Mouse (Mus musculus): ENCODE results near the gene Hist1h2bm. TPM values are rescaled to one million over a fixed set of nuclear protein-coding genes. Genes with fewer than 3 reads are reported as not detected.
"Not testable (repeated sequence)": the region's sequence is repeated elsewhere in the genome, so short reads cannot be mapped to it uniquely, and the experiment has no call there.

Gene Hist1h2bm
- polyA plus RNA-seq, 1 experiment from 2014 or later: 2.1 TPM

DNA sequence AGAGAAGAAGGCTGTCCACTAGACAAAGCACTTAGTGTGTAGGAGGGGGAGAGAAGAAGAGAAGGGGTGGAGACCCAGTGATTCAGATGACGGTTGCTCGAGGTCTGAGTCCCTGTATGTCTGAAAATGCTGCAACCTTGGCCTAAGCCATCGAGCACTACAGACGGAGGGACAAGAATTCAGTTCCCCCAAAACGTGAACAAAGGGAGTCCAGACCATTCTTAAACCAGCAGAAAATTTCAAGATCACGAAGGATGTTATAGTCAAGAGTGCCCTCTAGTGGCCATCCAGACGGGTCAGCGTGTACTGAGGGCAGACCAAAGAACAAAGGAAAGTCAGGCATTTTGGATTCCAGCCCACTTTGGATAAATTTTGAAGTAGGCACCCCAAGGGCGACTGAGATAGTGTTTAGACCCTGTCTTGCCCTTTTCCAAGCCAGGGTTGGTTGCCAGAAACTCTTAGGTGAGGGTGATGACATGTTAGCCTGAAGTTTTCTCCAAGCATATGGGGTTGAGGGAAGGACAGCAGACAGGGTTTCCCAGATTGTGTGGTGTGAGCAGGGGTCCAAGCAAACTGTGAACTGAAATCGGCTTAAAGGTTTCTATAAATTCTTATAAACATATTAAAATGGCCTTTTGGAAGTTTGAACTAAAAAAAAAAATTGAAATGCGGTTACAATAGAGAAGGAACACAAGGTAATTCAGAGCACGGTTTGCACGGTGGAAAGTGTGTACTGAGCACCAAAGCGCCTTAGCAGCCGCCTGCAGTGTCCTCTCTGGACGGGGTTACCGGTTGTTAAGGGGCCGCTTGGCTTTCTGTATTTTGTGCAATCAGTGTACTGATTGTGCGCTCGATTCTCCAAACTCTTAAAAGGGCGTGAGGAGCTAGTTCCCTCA is 12.4 kb downstream of the Hist1h2bm start:
- H3K4me2 ChIP-seq (replicated peaks): peak overlapping the region; percentile 59
- H3K4me1 ChIP-seq: peaks cover 26% of the 10 kb centered on the region
- peak overlapping the region; percentile 62 for H3K4me3 ChIP-seq
- no peaks in the 10 kb centered on the region for H3K36me3 ChIP-seq
- peak overlapping the region; percentile 99 for H3K27ac ChIP-seq (replicated peaks)
- H3K9me3 ChIP-seq: no peaks in the 10 kb centered on the region
- peak; percentile 84 for ATAC-seq (replicated peaks)
- H3K9ac ChIP-seq (replicated peaks): peak overlapping the region; percentile 70
- H3K27me3 ChIP-seq: no peaks in the 10 kb centered on the region
- WGBS: under 1% methylated on average over 21 of the region's 21 CpGs

DNA sequence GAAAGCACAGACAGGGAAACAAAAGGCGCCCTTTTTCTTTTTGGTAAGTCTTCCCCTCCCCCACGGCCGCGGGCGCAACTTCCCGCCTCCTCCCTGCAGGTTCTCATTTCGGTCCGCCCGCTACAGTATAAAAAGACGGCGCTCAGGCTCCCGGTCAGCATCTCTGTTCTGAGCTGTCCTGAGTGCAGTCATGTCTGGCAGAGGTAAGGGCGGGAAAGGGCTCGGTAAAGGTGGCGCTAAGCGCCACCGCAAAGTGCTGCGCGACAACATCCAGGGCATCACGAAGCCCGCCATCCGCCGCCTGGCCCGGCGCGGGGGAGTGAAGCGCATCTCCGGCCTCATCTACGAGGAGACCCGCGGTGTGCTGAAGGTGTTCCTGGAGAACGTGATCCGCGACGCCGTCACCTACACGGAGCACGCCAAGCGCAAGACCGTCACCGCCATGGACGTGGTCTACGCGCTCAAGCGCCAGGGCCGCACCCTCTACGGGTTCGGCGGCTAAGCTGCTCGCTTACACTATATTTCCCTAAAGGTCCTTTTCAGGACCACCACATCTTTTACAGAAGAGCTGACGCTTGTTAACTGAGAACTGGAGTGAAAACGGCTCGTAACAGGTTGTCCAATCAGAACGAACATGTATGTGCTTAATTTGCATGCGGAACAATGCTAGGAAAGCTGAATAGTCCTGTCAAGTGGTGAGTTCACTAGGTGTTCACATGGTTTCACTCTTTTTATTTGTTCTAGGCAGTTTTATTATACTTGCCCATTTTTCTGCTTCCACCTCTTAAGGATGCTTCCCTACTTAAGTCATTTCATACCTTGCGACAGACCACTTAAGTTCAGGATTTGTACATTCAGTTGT is 13.3 kb downstream of the Hist1h2bm start, which contains the start of gene Hist1h4j:
Gene Hist1h4j, plus strand, starts transcription at position 159 of the 862 bp plus-strand sequence.
- peak within 1 kb of the TSS; percentile 70 for H3K9ac ChIP-seq (replicated peaks)
- not testable (repeated sequence) for H3K36me3 ChIP-seq, H3K27me3 ChIP-seq, H3K9me3 ChIP-seq
- peak within 1 kb of the TSS; percentile 59 for H3K4me2 ChIP-seq (replicated peaks)
- H3K27ac ChIP-seq (replicated peaks): peak within 1 kb of the TSS; percentile 99
- peak; percentile 90 for ATAC-seq (replicated peaks)
- H3K4me1 ChIP-seq: peaks cover 26% of the 10 kb centered on the region
- WGBS: under 1% methylated on average over 50 of the region's 56 CpGs
- H3K4me3 ChIP-seq: peak within 1 kb of the TSS; percentile 62

DNA sequence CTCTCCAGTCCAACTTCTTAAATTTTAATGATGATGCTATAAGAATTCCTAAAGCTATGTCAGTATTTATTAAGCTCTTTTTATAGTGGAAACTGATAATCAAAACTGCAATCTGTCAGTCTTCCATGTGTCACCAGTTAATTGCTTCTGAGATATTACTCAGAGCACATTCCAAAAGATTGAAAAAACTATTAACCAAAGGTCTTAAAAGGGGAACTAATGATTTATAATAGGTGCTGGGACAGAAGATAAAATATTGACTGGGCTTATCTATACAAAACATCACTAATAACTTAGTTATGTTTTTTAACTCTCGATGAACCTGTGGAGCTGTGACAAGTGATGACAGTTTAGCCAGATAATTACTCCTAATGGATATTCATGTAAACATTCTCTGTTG is 23.2 kb downstream of the Hist1h2bm start:
- ATAC-seq (replicated peaks): no peak
- Histone ChIP-seq H3K36me3 (no peaks in the 10 kb centered on the region), H3K4me3 (no peak overlapping the region), H3K27me3 (no peaks in the 10 kb centered on the region), H3K4me2 (replicated peaks) (no peak overlapping the region), H3K4me1 (peaks cover 22% of the 10 kb centered on the region), H3K9ac (replicated peaks) (no peak overlapping the region), H3K9me3 (no peaks in the 10 kb centered on the region), H3K27ac (replicated peaks) (no peak overlapping the region)
- WGBS: 94% methylated on average over 1 of the region's 1 CpGs

DNA sequence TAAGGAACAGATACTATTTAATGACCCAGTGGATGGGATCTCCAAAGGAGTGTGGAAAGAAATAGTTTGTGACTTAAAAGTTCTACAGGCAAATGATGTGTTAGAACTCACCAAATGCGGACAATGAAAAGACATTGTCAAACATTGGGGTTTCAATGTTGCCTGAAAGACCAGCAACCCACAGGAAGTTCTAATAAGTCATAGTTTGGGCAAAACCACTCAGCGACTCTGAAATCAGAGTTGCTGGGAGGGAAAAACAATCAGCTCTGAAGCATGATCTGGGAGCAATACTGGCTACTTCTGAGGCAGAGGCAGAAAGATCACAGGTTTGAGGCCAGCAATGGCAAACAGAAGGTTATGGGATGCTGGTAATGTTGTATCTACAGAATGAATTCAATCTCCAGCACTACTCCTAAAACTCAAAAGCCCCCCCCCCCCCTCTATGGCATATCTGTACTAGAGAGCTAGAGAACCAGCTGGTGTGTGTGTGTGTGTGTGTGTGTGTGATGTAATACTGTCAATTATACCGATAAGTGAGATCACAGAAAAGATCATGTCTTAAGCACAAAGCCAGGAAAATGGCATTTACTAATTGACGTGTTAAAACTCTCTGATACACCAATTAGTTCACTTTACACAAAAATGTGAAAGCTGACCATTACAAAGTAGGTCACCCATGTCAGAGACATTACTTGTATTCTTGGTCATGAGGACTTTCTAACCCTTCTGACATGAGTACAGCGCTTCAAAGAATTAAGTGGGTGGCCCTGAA is 27.7 kb downstream of the Hist1h2bm start:
- Histone ChIP-seq H3K9ac (replicated peaks) (peak overlapping the region; percentile 57), H3K4me2 (replicated peaks) (peak overlapping the region; percentile 86), H3K36me3 (no peaks in the 10 kb centered on the region), H3K27me3 (no peaks in the 10 kb centered on the region), H3K4me1 (peaks cover 40% of the 10 kb centered on the region), H3K9me3 (no peaks in the 10 kb centered on the region), H3K4me3 (peak overlapping the region; percentile 52), H3K27ac (replicated peaks) (peak overlapping the region; percentile 97)
- WGBS: 3% methylated on average over 5 of the region's 5 CpGs
- no peak for ATAC-seq (replicated peaks)

DNA sequence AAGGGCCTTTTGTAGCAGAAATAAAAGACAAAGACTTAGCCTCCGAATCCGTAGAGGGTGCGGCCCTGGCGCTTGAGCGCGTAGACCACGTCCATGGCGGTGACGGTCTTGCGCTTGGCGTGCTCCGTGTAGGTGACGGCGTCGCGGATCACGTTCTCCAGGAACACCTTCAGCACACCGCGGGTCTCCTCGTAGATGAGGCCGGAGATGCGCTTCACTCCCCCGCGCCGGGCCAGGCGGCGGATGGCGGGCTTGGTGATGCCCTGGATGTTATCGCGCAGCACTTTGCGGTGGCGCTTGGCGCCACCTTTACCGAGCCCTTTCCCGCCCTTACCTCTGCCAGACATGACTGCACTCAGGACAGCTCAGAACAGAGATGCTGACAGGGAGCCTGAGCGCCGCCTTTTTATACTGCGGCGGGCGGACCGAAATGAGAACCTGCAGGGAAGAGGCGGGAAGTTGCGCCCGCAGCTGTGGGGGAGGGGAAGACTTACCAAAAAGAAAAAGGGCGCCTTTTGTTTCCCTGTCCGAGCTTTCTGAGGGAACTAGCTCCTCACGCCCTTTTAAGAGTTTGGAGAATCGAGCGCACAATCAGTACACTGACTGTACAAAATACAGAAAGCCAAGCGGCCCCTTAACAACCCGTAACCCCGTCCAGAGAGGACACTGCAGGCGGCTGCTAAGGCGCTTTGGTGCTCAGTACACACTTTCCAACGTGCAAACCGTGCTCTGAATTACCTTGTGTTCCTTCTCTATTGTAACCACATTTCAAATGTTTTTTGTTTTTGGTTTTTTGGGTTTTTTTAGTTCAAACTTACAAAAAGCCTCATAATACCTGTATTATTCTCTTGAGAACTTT is 28.5 kb downstream of the Hist1h2bm start, which contains the start of gene Hist1h4k:
Gene Hist1h4k, minus strand, starts transcription at position 347 of the 859 bp plus-strand sequence.
- Histone ChIP-seq H3K4me1 (peaks cover 45% of the 10 kb centered on the region), H3K27ac (replicated peaks) (peak within 1 kb of the TSS; percentile 97), H3K9ac (replicated peaks) (peak within 1 kb of the TSS; percentile 57), H3K4me2 (replicated peaks) (peak within 1 kb of the TSS; percentile 86), H3K4me3 (peak within 1 kb of the TSS; percentile 52)
- H3K36me3 ChIP-seq, H3K9me3 ChIP-seq, H3K27me3 ChIP-seq: not testable (repeated sequence)
- WGBS: under 1% methylated on average over 48 of the region's 56 CpGs
- ATAC-seq (replicated peaks): peak; percentile 84

DNA sequence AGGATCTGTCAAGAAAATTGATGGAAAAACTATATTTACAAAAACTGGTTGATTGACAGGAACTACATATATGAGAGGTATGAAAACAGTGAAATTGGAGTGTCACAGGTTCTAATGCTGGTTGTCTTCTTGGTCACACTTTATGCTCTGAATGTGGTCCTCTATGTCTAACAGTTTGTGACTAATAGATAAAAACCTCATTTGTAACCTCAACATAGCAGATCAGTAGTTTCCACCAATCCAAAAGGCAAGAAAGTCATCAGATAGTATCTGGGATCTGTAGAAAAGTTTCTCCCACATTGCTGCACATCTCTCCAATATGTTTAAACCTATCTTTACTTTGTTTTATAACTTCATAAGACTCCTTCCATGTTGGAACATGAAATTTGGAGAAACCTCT is 29.6 kb downstream of the Hist1h2bm start:
- Histone ChIP-seq H3K27me3 (no peaks in the 10 kb centered on the region), H3K4me3 (no peak overlapping the region), H3K4me2 (replicated peaks) (no peak overlapping the region), H3K4me1 (peaks cover 49% of the 10 kb centered on the region), H3K36me3 (no peaks in the 10 kb centered on the region), H3K9me3 (no peaks in the 10 kb centered on the region), H3K27ac (replicated peaks) (peak overlapping the region; percentile 96; the same call in 1 of the 2 replicates), H3K9ac (replicated peaks) (no peak overlapping the region)
- ATAC-seq (replicated peaks): no peak

DNA sequence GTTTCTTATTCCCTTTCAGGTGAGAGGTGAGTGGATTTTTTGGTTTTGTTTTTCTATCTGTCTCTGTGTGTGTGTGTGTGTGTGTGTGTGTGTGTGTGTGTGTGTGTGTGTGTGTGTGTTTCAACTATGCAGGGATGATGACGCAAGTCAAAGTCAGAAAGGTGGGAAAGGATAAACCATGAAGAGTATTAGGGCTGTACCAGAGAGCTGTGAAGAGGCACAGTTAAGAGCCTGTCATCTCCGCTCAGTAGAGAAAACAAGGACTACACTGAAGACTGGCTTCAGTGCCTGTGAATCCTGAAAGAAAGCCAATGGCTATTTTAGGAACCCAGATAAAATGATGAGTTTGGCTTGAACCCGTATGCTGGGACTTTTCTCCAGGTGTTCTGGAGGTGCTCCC is 30.0 kb downstream of the Hist1h2bm start:
- 70% methylated on average over 3 of the region's 3 CpGs for WGBS
- no peaks in the 10 kb centered on the region for H3K27me3 ChIP-seq
- H3K27ac ChIP-seq (replicated peaks): peak overlapping the region; percentile 96
- no peaks in the 10 kb centered on the region for H3K36me3 ChIP-seq
- H3K9ac ChIP-seq (replicated peaks): no peak overlapping the region
- no peak overlapping the region for H3K4me3 ChIP-seq
- peaks cover 52% of the 10 kb centered on the region for H3K4me1 ChIP-seq
- no peak for ATAC-seq (replicated peaks)
- H3K9me3 ChIP-seq: no peaks in the 10 kb centered on the region
- no peak overlapping the region for H3K4me2 ChIP-seq (replicated peaks)

DNA sequence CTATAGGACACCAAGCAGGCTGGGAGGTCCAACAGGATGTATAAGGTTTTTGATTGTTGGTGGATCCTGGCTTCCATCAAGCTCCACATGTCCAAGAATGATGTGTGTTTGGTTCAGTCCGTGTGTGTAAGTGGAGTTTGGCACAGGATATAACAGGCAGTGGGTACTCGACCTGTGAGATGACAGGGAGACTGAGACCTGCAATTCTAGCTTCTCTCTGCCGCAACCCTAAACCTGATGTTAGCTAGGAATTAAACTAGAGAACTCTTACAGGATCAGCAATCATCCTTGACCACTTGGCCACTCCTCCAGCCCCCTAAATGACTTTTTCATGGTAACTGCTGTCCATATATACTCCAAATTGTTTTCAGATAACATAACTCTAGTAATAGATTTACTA is 30.5 kb downstream of the Hist1h2bm start:
- ATAC-seq (replicated peaks): no peak
- no peaks in the 10 kb centered on the region for H3K27me3 ChIP-seq
- peak overlapping the region; percentile 47; the same call in 1 of the 2 replicates for H3K4me3 ChIP-seq
- H3K4me1 ChIP-seq: peaks cover 48% of the 10 kb centered on the region
- H3K9me3 ChIP-seq: no peaks in the 10 kb centered on the region
- H3K9ac ChIP-seq (replicated peaks): no peak overlapping the region
- H3K4me2 ChIP-seq (replicated peaks): peak overlapping the region; percentile 82; the same call in 1 of the 2 replicates
- peak overlapping the region; percentile 96 for H3K27ac ChIP-seq (replicated peaks)
- H3K36me3 ChIP-seq: no peaks in the 10 kb centered on the region
- 51% methylated on average over 3 of the region's 3 CpGs for WGBS

DNA sequence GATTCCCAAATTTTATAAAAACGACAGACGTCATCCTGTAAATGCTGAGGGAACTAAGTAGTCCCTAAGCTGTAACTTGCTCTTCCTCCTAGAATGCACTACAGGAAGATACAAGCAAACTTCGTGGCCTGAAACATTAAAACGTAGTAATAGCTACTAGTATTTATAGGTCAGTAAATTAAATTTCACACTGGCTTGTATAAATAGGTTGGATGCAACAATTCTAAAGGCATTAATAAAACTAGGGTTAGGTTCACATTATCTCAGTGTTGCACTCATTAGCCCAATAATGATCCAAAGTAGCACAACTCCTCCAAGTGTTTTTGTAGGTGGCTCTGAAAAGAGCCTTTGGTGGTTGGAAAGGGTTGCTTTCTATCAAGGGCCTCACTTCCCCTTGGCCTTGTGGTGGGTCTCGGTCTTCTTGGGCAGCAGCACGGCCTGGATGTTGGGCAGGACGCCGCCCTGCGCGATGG is 31.2 kb downstream of the Hist1h2bm start:
- Histone ChIP-seq H3K27me3 (no peaks in the 10 kb centered on the region), H3K4me2 (replicated peaks) (peak overlapping the region; percentile 82), H3K36me3 (no peaks in the 10 kb centered on the region), H3K9ac (replicated peaks) (peak overlapping the region; percentile 59), H3K9me3 (no peaks in the 10 kb centered on the region), H3K27ac (replicated peaks) (peak overlapping the region; percentile 96), H3K4me3 (peak overlapping the region; percentile 47), H3K4me1 (peaks cover 44% of the 10 kb centered on the region)
- no peak for ATAC-seq (replicated peaks)
- WGBS: 2% methylated on average over 10 of the region's 10 CpGs

DNA sequence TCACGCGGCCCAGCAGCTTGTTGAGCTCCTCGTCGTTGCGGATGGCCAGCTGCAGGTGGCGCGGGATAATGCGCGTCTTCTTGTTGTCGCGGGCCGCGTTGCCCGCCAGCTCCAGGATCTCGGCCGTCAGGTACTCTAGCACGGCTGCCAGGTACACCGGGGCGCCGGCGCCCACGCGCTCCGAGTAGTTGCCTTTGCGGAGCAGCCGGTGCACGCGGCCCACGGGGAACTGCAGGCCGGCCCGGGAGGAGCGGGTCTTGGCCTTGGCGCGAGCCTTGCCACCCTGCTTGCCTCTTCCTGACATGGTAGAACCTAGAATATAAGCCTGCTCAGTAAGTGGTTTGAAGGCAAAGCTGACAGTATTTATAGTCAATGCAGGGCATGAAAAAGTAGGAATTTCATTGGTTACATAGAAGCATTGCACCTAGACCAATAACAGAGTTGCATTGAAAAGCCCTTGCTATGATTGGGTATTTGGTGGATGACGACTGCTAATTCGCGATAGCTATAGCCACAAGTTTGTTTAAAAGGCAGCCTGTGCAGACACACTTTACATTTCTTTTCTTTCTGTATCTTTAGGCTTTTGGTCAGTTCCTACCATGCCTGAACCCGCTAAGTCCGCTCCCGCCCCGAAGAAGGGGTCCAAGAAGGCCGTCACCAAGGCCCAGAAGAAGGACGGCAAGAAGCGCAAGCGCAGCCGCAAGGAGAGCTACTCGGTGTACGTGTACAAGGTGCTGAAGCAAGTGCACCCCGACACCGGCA is 31.9 kb downstream of the Hist1h2bm start, which contains the start of the genes Hist1h2ak and Hist1h2bn:
Gene Hist1h2ak, minus strand, starts transcription at position 304 of the 762 bp plus-strand sequence.
Gene Hist1h2bn, plus strand, starts transcription at position 600 of the 762 bp plus-strand sequence.
- H3K4me3 ChIP-seq: peak within 1 kb of the TSS; percentile 47
- H3K4me1 ChIP-seq: peaks cover 39% of the 10 kb centered on the region
- WGBS: 1% methylated on average over 49 of the region's 50 CpGs
- peak within 1 kb of the TSS; percentile 82 for H3K4me2 ChIP-seq (replicated peaks)
- not testable (repeated sequence) for H3K36me3 ChIP-seq, H3K27me3 ChIP-seq, H3K9me3 ChIP-seq
- ATAC-seq (replicated peaks): peak; percentile 96
- H3K27ac ChIP-seq (replicated peaks): peak within 1 kb of the TSS; percentile 96
- H3K9ac ChIP-seq (replicated peaks): peak within 1 kb of the TSS; percentile 59

Measured in forebrain, embryonic 15.5 days (tissue).